Comparison of ENCODE assay signal across 26 mouse cellular contexts in genomic region chr8:11462641-11463040, GRCm38 (mm10). TPM values are rescaled to one million over a fixed set of nuclear protein-coding genes. Genes with fewer than 3 reads are reported as not detected.
DNase-seq lines count a peak whose midpoint lies in the region; ATAC-seq and TF ChIP-seq lines count a peak whose summit lies in the region.
"Had no signal": no experiment of that assay in that cellular context is flagged by ENCODE, and none has a peak within 500 bp of the region (broad histone marks: within the 10 kb centered on the region; RNA-seq: fewer than 3 reads in every experiment).

No protein-coding gene starts in this region.

- TF ChIP-seq EP300 in heart, postnatal 0 days (IDR thresholded peaks at IDR 0.05; ENCODE audit: low read depth), result no peak
- TF ChIP-seq EP300 in CH12.LX (IDR thresholded peaks at IDR 0.05; ENCODE audit: low read length), result no peak

- H3K27me3 ChIP-seq in heart, postnatal 0 days (ENCODE audit: control insufficient read depth, insufficient read depth, low read length), result no peaks in the 10 kb centered on the region
- H3K27me3 ChIP-seq in kidney, embryonic 15.5 days, result no peaks in the 10 kb centered on the region
- H3K27me3 ChIP-seq in CH12.LX (replicated peaks), result no peaks in the 10 kb centered on the region
- H3K27me3 ChIP-seq: embryonic facial prominence, embryonic 13.5 days; forebrain, embryonic 12.5 days; forebrain, embryonic 15.5 days; heart, embryonic 15.5 days; hindbrain, embryonic 13.5 days had no signal

- H3K4me2 ChIP-seq in heart, postnatal 0 days (ENCODE audit: low read depth, low read length), result no peak overlapping the region
- no peak overlapping the region for H3K4me2 ChIP-seq in kidney, embryonic 15.5 days
- no peak overlapping the region for H3K4me2 ChIP-seq in CH12.LX (ENCODE audit: insufficient read depth, low read depth, poor library complexity, severe bottlenecking)
- H3K4me2 ChIP-seq: embryonic facial prominence, embryonic 13.5 days; forebrain, embryonic 12.5 days; forebrain, embryonic 15.5 days; heart, embryonic 11.5 days; heart, embryonic 15.5 days; hindbrain, embryonic 13.5 days had no signal

- TF ChIP-seq RAD21 in CH12.LX (IDR thresholded peaks at IDR 0.05; ENCODE audit: low read depth, low read length), result no peak

- H3K36me3 ChIP-seq in heart, postnatal 0 days (replicated peaks; ENCODE audit: control insufficient read depth, insufficient read depth, low read length), result peaks cover 7% of the 10 kb centered on the region
- peaks cover 6% of the 10 kb centered on the region; the same call in 1 of the 2 replicates for H3K36me3 ChIP-seq in kidney, embryonic 15.5 days
- peaks cover 5 to 18% of the 10 kb centered on the region in 2 experiments for H3K36me3 ChIP-seq in CH12.LX (replicated peaks in 1 of 2; ENCODE audit: control insufficient read depth in 1 of 2, insufficient read depth in 1 of 2, low read length in 1 of 2)
- H3K36me3 ChIP-seq in macrophage (ENCODE audit: inconsistent target), result peaks cover 7% of the 10 kb centered on the region
- H3K36me3 ChIP-seq: embryonic facial prominence, embryonic 10.5 days; embryonic facial prominence, embryonic 13.5 days; forebrain, embryonic 12.5 days; forebrain, embryonic 15.5 days; hindbrain, embryonic 10.5 days; hindbrain, embryonic 13.5 days had no signal

- no peak for ATAC-seq in heart, postnatal 0 days (ENCODE audit: insufficient read depth, low read depth)
- no peak for ATAC-seq in kidney, embryonic 15.5 days (replicated peaks; ENCODE audit: low FRiP score)
- ATAC-seq: forebrain, embryonic 15.5 days; hindbrain, embryonic 16.5 days had no signal

- in situ Hi-C loops in CH12.LX (cut with MboI; ENCODE audit: low pct_ligation_motif_present, low pct_unique_long_range_greater_than_20kb, low sequenced_read_pairs), result no loop called here

- no peak for TF ChIP-seq POLR2A in CH12.LX (IDR thresholded peaks at IDR 0.05; ENCODE audit: low read depth, low read length)

- 92% methylated on average over 4 of the region's 4 CpGs for WGBS in heart, postnatal 0 days
- 95% methylated on average over 4 of the region's 4 CpGs for WGBS in kidney, embryonic 15.5 days
- 92% methylated on average over 4 of the region's 4 CpGs for WGBS in macrophage (ENCODE audit: missing documents)

- no peak for DNase-seq in heart, postnatal 0 days (ENCODE audit: low spot score)
- DNase-seq in heart, postnatal 36 days, result no peak
- DNase-seq in kidney, postnatal 10 days, result no peak
- DNase-seq in CH12.LX (ENCODE audit: extremely low read depth), result no peak
- DNase-seq in frontal cortex, postnatal 10 days (ENCODE audit: low spot score in 2 of 2), result no peak
- DNase-seq: adrenal gland, adult 2 months; adrenal gland, postnatal 14 days; B cell, adult 2 months; cerebellum, postnatal 10 days; cerebellum, postnatal 36 days; embryo, embryonic 11 days; gastrocnemius, adult 2 months; gastrocnemius, postnatal 14 days; heart, adult 11 months had no signal

- H3K4me3 ChIP-seq in heart, postnatal 0 days (ENCODE audit: low read depth, low read length), result no peak overlapping the region
- no peak overlapping the region for H3K4me3 ChIP-seq in kidney, embryonic 15.5 days (replicated peaks)
- H3K4me3 ChIP-seq in CH12.LX (replicated peaks in 1 of 3; ENCODE audit: low read depth in 2 of 3, low read length in 2 of 3, poor library complexity in 1 of 3) (no peak overlapping the region), macrophage (ENCODE audit: inconsistent target) (no peak overlapping the region)
- H3K4me3 ChIP-seq: embryonic facial prominence, embryonic 10.5 days; embryonic facial prominence, embryonic 13.5 days; erythroblast, embryonic 14.5 days; forebrain, embryonic 12.5 days; forebrain, embryonic 15.5 days; gastrocnemius, adult 2 months; heart, embryonic 15.5 days; hindbrain, embryonic 10.5 days; hindbrain, embryonic 13.5 days had no signal

- H3K79me2 ChIP-seq in CH12.LX (replicated peaks; ENCODE audit: control insufficient read depth, extremely low read depth, insufficient read depth, poor library complexity, severe bottlenecking) (peaks cover 10% of the 10 kb centered on the region), macrophage (ENCODE audit: inconsistent target) (peaks cover 85% of the 10 kb centered on the region)

- dilution Hi-C loops in CH12.LX (cut with MboI; ENCODE audit: extremely low pct_ligation_motif_present, extremely low pct_unique_long_range_greater_than_20kb, low sequenced_read_pairs), result no loop called here

- no peak for TF ChIP-seq CTCF in heart, postnatal 0 days (IDR thresholded peaks at IDR 0.05; ENCODE audit: low read depth)
- no peak for TF ChIP-seq CTCF in CH12.LX (conservative IDR thresholded peaks at IDR 0.05 in 1 of 2, IDR thresholded peaks at IDR 0.05 in 1 of 2; ENCODE audit: low read depth in 2 of 2, low read length in 2 of 2)

- H3K27ac ChIP-seq in heart, postnatal 0 days (ENCODE audit: low read depth), result peak overlapping the region; percentile 7; the same call in 1 of the 2 replicates
- 0 out of 2 replicates have a peak overlapping the region, but pooled peaks have one; percentile 85 for H3K27ac ChIP-seq in kidney, embryonic 15.5 days
- peak overlapping the region; percentile 90; the same call in 1 of the 2 replicates for H3K27ac ChIP-seq in CH12.LX (ENCODE audit: insufficient read depth, low read depth)
- H3K27ac ChIP-seq in macrophage, result peak overlapping the region; percentile 96
- H3K27ac ChIP-seq: embryonic facial prominence, embryonic 10.5 days; embryonic facial prominence, embryonic 13.5 days; forebrain, embryonic 12.5 days; forebrain, embryonic 15.5 days; gastrocnemius, adult 2 months; hindbrain, embryonic 10.5 days; hindbrain, embryonic 13.5 days had no signal

- peaks cover 5% of the 10 kb centered on the region; the same call in 1 of the 2 replicates for H3K9me3 ChIP-seq in heart, postnatal 0 days (replicated peaks; ENCODE audit: control insufficient read depth, low read length)
- no peaks in the 10 kb centered on the region for H3K9me3 ChIP-seq in kidney, embryonic 15.5 days (replicated peaks)
- H3K9me3 ChIP-seq in CH12.LX (replicated peaks; ENCODE audit: low read length), result peaks cover 17% of the 10 kb centered on the region
- H3K9me3 ChIP-seq: embryonic facial prominence, embryonic 10.5 days; embryonic facial prominence, embryonic 13.5 days; forebrain, embryonic 12.5 days; forebrain, embryonic 15.5 days; heart, embryonic 15.5 days had no signal

- H3K9ac ChIP-seq in heart, postnatal 0 days (replicated peaks; ENCODE audit: low read depth, low read length), result no peak overlapping the region
- H3K9ac ChIP-seq in kidney, embryonic 15.5 days, result no peak overlapping the region
- no peak overlapping the region for H3K9ac ChIP-seq in CH12.LX (ENCODE audit: insufficient read depth, low read depth)
- H3K9ac ChIP-seq: embryonic facial prominence, embryonic 13.5 days; forebrain, embryonic 12.5 days; forebrain, embryonic 15.5 days; heart, embryonic 15.5 days; hindbrain, embryonic 13.5 days had no signal

- intact Hi-C loops in heart, postnatal 36 days (cut with DNase I), result no loop called here

- peaks cover 54% of the 10 kb centered on the region for H3K4me1 ChIP-seq in heart, postnatal 0 days (ENCODE audit: control insufficient read depth, insufficient read depth)
- H3K4me1 ChIP-seq in kidney, embryonic 15.5 days, result peaks cover 61% of the 10 kb centered on the region
- H3K4me1 ChIP-seq in CH12.LX (ENCODE audit: control insufficient read depth in 1 of 2, insufficient read depth in 2 of 2), result peaks cover 52 to 83% of the 10 kb centered on the region in 2 experiments
- H3K4me1 ChIP-seq: hindbrain, embryonic 13.5 days had no signal

TF ChIP-seq in CH12.LX, 34 proteins besides CTCF, POLR2A, EP300 and RAD21:
- no peak for TF ChIP-seq JUND (conservative IDR thresholded peaks at IDR 0.05; ENCODE audit: low read depth, low read length)
- 0 out of 2 replicates have a peak, but pooled peaks have one; percentile 25 for TF ChIP-seq UBTF (IDR thresholded peaks at IDR 0.05; ENCODE audit: low read depth, low read length)

RNA-seq across cellular contexts. Expression of gene Rab20, which starts 15.9 kb away (rescaled TPM):
- 84.5 and 121 TPM in 2 replicates for total RNA-seq in heart, postnatal 0 days (2014; rRNA removed; ENCODE audit: low replicate concordance)
- 52.0 and 56.1 TPM in 2 replicates for polyA plus RNA-seq in heart, postnatal 0 days (2015; fragmentation: Nextera tagmentation; extraction: Ambion mirVana)
- 10 to 100 TPM; 26.9 to 32.1 TPM for total RNA-seq in heart, postnatal 36 days (2021)
- polyA plus RNA-seq in kidney, embryonic 15.5 days (2015; fragmentation: Nextera tagmentation; extraction: Ambion mirVana), result 24.2 and 26.5 TPM in 2 replicates
- total RNA-seq in CH12.LX (2012; rRNA removed), result 18.2 and 23.2 TPM in 2 replicates
- total RNA-seq in CH12.LX (2014; rRNA removed), result 19.0 and 22.8 TPM in 2 replicates
- 12.8 and 17.2 TPM in 2 replicates for polyA plus RNA-seq in CH12.LX (2012; ENCODE audit: insufficient read length, low read depth)
- total RNA-seq in macrophage (2018; cell fraction: chromatin; rRNA removed), result 100 to 1,000 TPM in 16 of 26 experiments, 10 to 100 TPM in 10; 27.6 to 226 (median 130) TPM
- 100 to 1,000 TPM in 15 of 26 experiments, 10 to 100 TPM in 11; 37.4 to 240 (median 123) TPM for total RNA-seq in macrophage (2018; cell fraction: cytosol; rRNA removed)
- 100 to 1,000 TPM in 19 of 26 experiments, 10 to 100 TPM in 7; 23.3 to 210 (median 160) TPM for total RNA-seq in macrophage (2018; cell fraction: nucleus; rRNA removed)
- polyA plus RNA-seq in macrophage (2018), result 31.9 to 52.1 TPM (median 35.7 TPM) in 3 replicates

RNA-seq across cellular contexts. Expression of gene Naxd, which starts 34.7 kb away (rescaled TPM):
- 71.3 and 71.6 TPM in 2 replicates for total RNA-seq in heart, postnatal 0 days (2014; rRNA removed; ENCODE audit: low replicate concordance)
- 62.7 and 66.3 TPM in 2 replicates for polyA plus RNA-seq in heart, postnatal 0 days (2015; fragmentation: Nextera tagmentation; extraction: Ambion mirVana)
- 10 to 100 TPM; 35.6 to 39.7 TPM for total RNA-seq in heart, postnatal 36 days (2021)
- polyA plus RNA-seq in kidney, embryonic 15.5 days (2015; fragmentation: Nextera tagmentation; extraction: Ambion mirVana), result 119 and 121 TPM in 2 replicates
- total RNA-seq in CH12.LX (2012; rRNA removed), result 57.1 and 59.8 TPM in 2 replicates
- total RNA-seq in CH12.LX (2014; rRNA removed), result 39.7 and 40.4 TPM in 2 replicates
- 50.1 and 52.8 TPM in 2 replicates for polyA plus RNA-seq in CH12.LX (2012; ENCODE audit: insufficient read length, low read depth)
- 100 to 1,000 TPM in 4 of 26 experiments, 10 to 100 TPM in 22; 27.5 to 110 (median 70.6) TPM for total RNA-seq in macrophage (2018; cell fraction: chromatin; rRNA removed)
- 10 to 100 TPM; 24.7 to 46.5 (median 36.7) TPM for total RNA-seq in macrophage (2018; cell fraction: cytosol; rRNA removed)
- total RNA-seq in macrophage (2018; cell fraction: nucleus; rRNA removed), result 10 to 100 TPM; 25.5 to 74.3 (median 54.0) TPM
- 30.7 to 40.1 TPM (median 32.9 TPM) in 3 replicates for polyA plus RNA-seq in macrophage (2018)

Comparison
In these comparisons a context has a peak if more than half of its experiments do, and no peak if none do; other contexts are left out.
1. H3K27ac ChIP-seq: peak in every context shown above with its lines; median percentile 96 in macrophage; 90 in CH12.LX; 85 in kidney, embryonic 15.5 days; 7 in heart, postnatal 0 days.